Mouse (Mus musculus) C2C12 (cell line): ENCODE results near the gene Sh2b3.

Source experiments
- CTCF ChIP-seq: IDR thresholded peaks from one replicate; pipeline ENCODE4 v1.5.1; 2011; ENCODE audit not compliant: control insufficient read depth, insufficient read depth, insufficient read length
- MYOG ChIP-seq: IDR thresholded peaks from one replicate; pipeline ENCODE4 v1.6.1; 2011; ENCODE audit not compliant: control insufficient read depth, insufficient read length; ENCODE audit errors: extremely low read depth
- USF1 ChIP-seq: IDR thresholded peaks from one replicate; pipeline ENCODE4 v1.6.1; 2011; ENCODE audit warnings: low read depth, mild to moderate bottlenecking, control low read depth, moderate library complexity

GRCm38 (mm10) chr5:121816611-121817010, 20.8 kb downstream of the Sh2b3 start:
- TF ChIP-seq CTCF (no peak), USF1 (no peak), MYOG (no peak)
